Mouse (Mus musculus): ENCODE measurements around the gene 2610507B11Rik. TPM values are rescaled to one million over a fixed set of nuclear protein-coding genes. Genes with fewer than 3 reads are reported as not detected.

Gene 2610507B11Rik
- total and polyA plus RNA-seq, 3 experiments: 75.8 to 80.5 (median 77.6) TPM

DNA sequence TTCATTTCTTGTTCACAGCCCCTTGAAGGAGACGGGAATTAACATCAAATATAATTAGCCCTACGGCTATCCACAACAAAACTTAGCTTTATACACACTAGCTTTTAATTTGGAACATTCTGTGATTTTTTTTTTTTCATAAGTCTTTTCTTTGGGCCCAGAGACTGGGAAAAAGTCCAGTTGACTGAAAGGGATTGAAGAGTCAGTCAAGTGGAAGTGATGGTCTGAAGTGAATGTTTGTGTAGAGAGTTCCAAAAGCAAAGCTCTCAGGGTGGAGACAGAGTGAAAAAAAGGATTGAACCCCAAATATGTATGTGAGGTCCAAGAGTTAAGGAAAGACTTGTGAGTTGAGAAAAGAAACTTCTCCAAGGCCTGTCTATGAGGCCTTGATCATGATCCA lies 56.9 kb downstream of the 2610507B11Rik start:
- peaks cover 5 to 51% of the 10 kb centered on the region in 2 experiments; a peak in 3 of 4 replicates for H3K36me3 ChIP-seq (ENCODE audit: control insufficient read depth in 1 of 2, insufficient read depth in 2 of 2, low read length in 2 of 2)
- H3K9ac ChIP-seq (ENCODE audit: control insufficient read depth, low read depth, low read length, poor library complexity, severe bottlenecking): no peak overlapping the region
- no peak for DNase-seq (ENCODE audit: low read depth, low spot score)
- H3K4me1 ChIP-seq (ENCODE audit: control insufficient read depth in 1 of 2, insufficient read depth in 2 of 2, low read length in 2 of 2): peaks cover 2 to 3% of the 10 kb centered on the region in 2 experiments; a peak in 2 of 4 replicates
- no peaks in the 10 kb centered on the region for H3K27me3 ChIP-seq (ENCODE audit: control insufficient read depth in 1 of 2, insufficient read depth in 2 of 2, low read length in 2 of 2)
- no peak for TF ChIP-seq BHLHE40 (IDR thresholded peaks at IDR 0.05; ENCODE audit: borderline replicate concordance, low read depth, low read length)
- no peak for TF ChIP-seq ZC3H11A (IDR thresholded peaks at IDR 0.05; ENCODE audit: low read depth, low read length)
- TF ChIP-seq JUND (IDR thresholded peaks at IDR 0.05; ENCODE audit: low read depth, low read length): no peak
- TF ChIP-seq ZNF384 (IDR thresholded peaks at IDR 0.05; ENCODE audit: low read depth, low read length): no peak
- TF ChIP-seq ETS1 (IDR thresholded peaks at IDR 0.05; ENCODE audit: low read depth, low read length): no peak
- no peak for TF ChIP-seq CHD1 (IDR thresholded peaks at IDR 0.05; ENCODE audit: low read depth, low read length)
- TF ChIP-seq TAL1 (IDR thresholded peaks at IDR 0.05; ENCODE audit: low read length): no peak
- TF ChIP-seq MYB (IDR thresholded peaks at IDR 0.05; ENCODE audit: low read depth, low read length): no peak
- TF ChIP-seq NRF1 (IDR thresholded peaks at IDR 0.05; ENCODE audit: insufficient read depth, low read depth, low read length, poor library complexity, severe bottlenecking): no peak
- TF ChIP-seq POLR2AphosphoS2 (IDR thresholded peaks at IDR 0.05; ENCODE audit: low read length): no peak
- no peak for TF ChIP-seq TBP (IDR thresholded peaks at IDR 0.05; ENCODE audit: low read depth, low read length)
- TF ChIP-seq MXI1 (IDR thresholded peaks at IDR 0.05; ENCODE audit: low read depth, low read length): no peak
- no peak for TF ChIP-seq RAD21 (IDR thresholded peaks at IDR 0.05; ENCODE audit: low read depth, low read length)
- no peak for TF ChIP-seq NELFE (IDR thresholded peaks at IDR 0.05; ENCODE audit: low read depth, low read length)
- no peak for TF ChIP-seq SMC3 (IDR thresholded peaks at IDR 0.05; ENCODE audit: low read depth, low read length)
- TF ChIP-seq USF2 (IDR thresholded peaks at IDR 0.05; ENCODE audit: borderline replicate concordance in 1 of 2, insufficient read depth in 1 of 2, low read depth in 1 of 2, low read length in 2 of 2): no peak
- TF ChIP-seq SIN3A (IDR thresholded peaks at IDR 0.05; ENCODE audit: low read length): no peak
- no peak for TF ChIP-seq KAT2A (conservative IDR thresholded peaks at IDR 0.05; ENCODE audit: low read depth, low read length)
- no peak for TF ChIP-seq USF1 (IDR thresholded peaks at IDR 0.05; ENCODE audit: low read depth, low read length)
- H3K4me3 ChIP-seq (ENCODE audit: control insufficient read depth in 1 of 2, insufficient read depth in 1 of 2, low read depth in 2 of 2, low read length in 2 of 2): no peak overlapping the region
- no peaks in the 10 kb centered on the region for H3K79me2 ChIP-seq (ENCODE audit: control insufficient read depth, insufficient read depth, low read length, poor library complexity)
- H3K9me3 ChIP-seq (replicated peaks; ENCODE audit: insufficient read depth, low read length): no peaks in the 10 kb centered on the region
- no peak overlapping the region for H3K27ac ChIP-seq (ENCODE audit: control insufficient read depth, low read depth, low read length)

DNA sequence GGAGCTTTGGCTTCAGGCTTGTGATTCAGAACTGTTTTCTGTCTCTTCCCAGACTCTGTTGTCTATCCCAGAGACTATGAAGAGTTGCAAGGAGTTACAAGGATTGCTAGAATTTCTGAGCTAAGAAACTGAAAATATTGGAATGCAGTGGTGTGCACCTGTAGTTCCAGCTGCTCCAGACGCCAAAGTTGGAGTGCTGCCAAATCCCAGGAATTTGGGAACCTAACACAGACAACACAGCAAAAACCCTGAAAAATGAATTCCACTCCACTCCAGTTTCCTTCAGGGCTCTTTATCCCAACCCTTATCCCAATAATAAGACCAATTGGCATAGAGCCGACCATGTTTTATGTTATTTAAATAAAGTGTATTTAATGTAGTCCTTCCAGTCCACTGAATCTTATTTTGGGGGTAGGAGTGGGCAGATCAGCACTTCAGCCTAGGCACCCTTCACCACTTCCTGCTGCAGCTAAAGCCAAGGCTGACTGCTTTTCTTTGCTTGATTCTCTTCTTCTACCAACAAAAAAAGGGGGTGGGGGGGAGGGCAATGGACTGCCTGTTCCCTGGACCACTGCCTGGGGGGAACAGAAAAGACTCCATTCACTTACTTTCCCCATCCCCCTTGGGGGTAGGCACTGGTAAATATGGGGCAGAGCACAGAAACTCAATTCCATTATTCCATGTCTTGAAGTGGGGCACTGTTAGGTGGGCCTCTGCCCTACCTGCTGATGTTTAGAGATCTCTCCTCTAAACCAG lies 60.7 kb downstream of the 2610507B11Rik start:
- DNase-seq (ENCODE audit: low read depth, low spot score): no peak
- Histone ChIP-seq H3K4me3 (ENCODE audit: control insufficient read depth in 1 of 2, insufficient read depth in 1 of 2, low read depth in 2 of 2, low read length in 2 of 2) (no peak overlapping the region), H3K27me3 (ENCODE audit: control insufficient read depth in 1 of 2, insufficient read depth in 2 of 2, low read length in 2 of 2) (no peaks in the 10 kb centered on the region), H3K9ac (ENCODE audit: control insufficient read depth, low read depth, low read length, poor library complexity, severe bottlenecking) (no peak overlapping the region), H3K79me2 (ENCODE audit: control insufficient read depth, insufficient read depth, low read length, poor library complexity) (no peaks in the 10 kb centered on the region), H3K27ac (ENCODE audit: control insufficient read depth, low read depth, low read length) (no peak overlapping the region), H3K9me3 (replicated peaks; ENCODE audit: insufficient read depth, low read length) (no peaks in the 10 kb centered on the region), H3K36me3 (ENCODE audit: control insufficient read depth in 1 of 2, insufficient read depth in 2 of 2, low read length in 2 of 2) (peaks cover 5 to 19% of the 10 kb centered on the region in 2 experiments; a peak in 3 of 4 replicates), H3K4me1 (ENCODE audit: control insufficient read depth in 1 of 2, insufficient read depth in 2 of 2, low read length in 2 of 2) (peaks cover 2 to 3% of the 10 kb centered on the region in 2 experiments; a peak in 2 of 4 replicates)
- TF ChIP-seq MAX (IDR thresholded peaks at IDR 0.05; ENCODE audit: low read length): no peak
- no peak for TF ChIP-seq ZNF384 (IDR thresholded peaks at IDR 0.05; ENCODE audit: low read depth, low read length)
- TF ChIP-seq MYC (IDR thresholded peaks at IDR 0.05; ENCODE audit: low read depth, low read length): no peak
- no peak for TF ChIP-seq POLR2AphosphoS2 (IDR thresholded peaks at IDR 0.05; ENCODE audit: low read length)
- no peak for TF ChIP-seq CHD1 (IDR thresholded peaks at IDR 0.05; ENCODE audit: low read depth, low read length)
- no peak for TF ChIP-seq POLR2AphosphoS5 (IDR thresholded peaks at IDR 0.05; ENCODE audit: borderline replicate concordance, low read depth, low read length)
- no peak for TF ChIP-seq TCF12 (IDR thresholded peaks at IDR 0.05; ENCODE audit: low read depth, low read length)
- no peak for TF ChIP-seq ZMIZ1 (IDR thresholded peaks at IDR 0.05; ENCODE audit: low read depth, low read length)
- TF ChIP-seq ETS1 (IDR thresholded peaks at IDR 0.05; ENCODE audit: low read depth, low read length): no peak
- no peak for TF ChIP-seq CHD2 (IDR thresholded peaks at IDR 0.05; ENCODE audit: low read length)
- TF ChIP-seq SIN3A (IDR thresholded peaks at IDR 0.05; ENCODE audit: low read length): no peak
- TF ChIP-seq EP300 (IDR thresholded peaks at IDR 0.05; ENCODE audit: low read depth in 1 of 2, low read length in 2 of 2): no peak
- TF ChIP-seq E2F4 (IDR thresholded peaks at IDR 0.05; ENCODE audit: borderline replicate concordance, low read depth, low read length): no peak
- no peak for TF ChIP-seq RCOR1 (IDR thresholded peaks at IDR 0.05; ENCODE audit: low read depth, low read length)
- no peak for TF ChIP-seq MEF2A (IDR thresholded peaks at IDR 0.05; ENCODE audit: extremely low read depth, insufficient replicate concordance, low read depth, low read length, poor library complexity, severe bottlenecking)
- no peak for TF ChIP-seq ZKSCAN1 (IDR thresholded peaks at IDR 0.05; ENCODE audit: low read depth, low read length)
- no peak for TF ChIP-seq NELFE (IDR thresholded peaks at IDR 0.05; ENCODE audit: low read depth, low read length)

Measured in MEL (cell line).